Mouse (Mus musculus): ENCODE measurements around the gene Tmcc1. TPM values are rescaled to one million over a fixed set of nuclear protein-coding genes. Genes with fewer than 3 reads are reported as not detected.

The Tmcc1 gene
- total and polyA plus RNA-seq, 2 experiments: 17.7 to 34.3 TPM

DNA sequence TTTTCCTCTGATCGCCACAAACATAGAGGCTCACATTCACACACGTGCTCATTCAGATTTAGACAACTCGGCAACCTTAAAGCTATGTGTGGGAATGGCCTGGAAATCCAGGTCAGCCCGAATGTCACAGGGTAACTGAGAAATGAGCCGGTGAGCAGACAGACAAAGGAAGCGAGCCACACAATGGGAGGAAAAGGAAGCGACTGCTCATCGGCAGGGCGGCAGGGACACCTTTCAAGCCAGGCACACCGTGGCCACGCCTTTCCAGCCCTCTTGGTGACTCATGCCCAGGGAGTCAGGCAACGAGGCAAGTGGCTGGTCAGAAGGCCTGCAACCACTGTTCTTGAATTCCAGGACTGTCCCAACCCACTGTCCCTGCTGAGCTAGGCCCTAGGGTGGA lies 183.9 kb downstream of the Tmcc1 start:
- TF ChIP-seq POLR2A (IDR thresholded peaks at IDR 0.05; ENCODE audit: extremely low read depth, insufficient read depth, low read length) (no peak), CTCF (IDR thresholded peaks at IDR 0.05; ENCODE audit: low read depth, low read length) (no peak)
- no peak overlapping the region for H3K4me3 ChIP-seq (ENCODE audit: insufficient read depth, low read depth, low read length)
- H3K36me3 ChIP-seq (ENCODE audit: control insufficient read depth, insufficient read depth, low read length): no peaks in the 10 kb centered on the region
- H3K9ac ChIP-seq (ENCODE audit: low read depth, low read length): no peak overlapping the region
- peaks cover 6% of the 10 kb centered on the region; the same call in 1 of the 2 replicates for H3K4me1 ChIP-seq (ENCODE audit: control insufficient read depth, insufficient read depth, low read length)
- H3K79me2 ChIP-seq (ENCODE audit: control insufficient read depth, insufficient read depth, low read length): no peaks in the 10 kb centered on the region
- no peaks in the 10 kb centered on the region for H3K27me3 ChIP-seq (ENCODE audit: control insufficient read depth, insufficient read depth, low read length)
- no peak for DNase-seq (ENCODE audit: extremely low read depth, low read depth, low spot score)
- no peak overlapping the region for H3K27ac ChIP-seq (replicated peaks; ENCODE audit: insufficient read depth, low read depth, low read length)
- WGBS: 78% methylated on average over 12 of the region's 12 CpGs

- no peak for DNase-seq (ENCODE audit: extremely low read depth, low read depth, low spot score)
- H3K9ac ChIP-seq (ENCODE audit: low read depth, low read length): no peak overlapping the region
Measured at GRCm38 (mm10) chr6:116007561-116008173, 185.6 kb downstream of the Tmcc1 start.

GRCm38 (mm10) chr6:116006731-116007130 lies 186.6 kb downstream of the Tmcc1 start:
- Histone ChIP-seq H3K79me2 (ENCODE audit: control insufficient read depth, insufficient read depth, low read length) (no peaks in the 10 kb centered on the region), H3K27ac (replicated peaks; ENCODE audit: insufficient read depth, low read depth, low read length) (peak overlapping the region; percentile 76), H3K4me3 (ENCODE audit: insufficient read depth, low read depth, low read length) (no peak overlapping the region), H3K36me3 (ENCODE audit: control insufficient read depth, insufficient read depth, low read length) (no peaks in the 10 kb centered on the region), H3K27me3 (ENCODE audit: control insufficient read depth, insufficient read depth, low read length) (no peaks in the 10 kb centered on the region), H3K9ac (ENCODE audit: low read depth, low read length) (peak overlapping the region; percentile 31; the same call in 1 of the 2 replicates), H3K4me1 (ENCODE audit: control insufficient read depth, insufficient read depth, low read length) (peaks cover 6% of the 10 kb centered on the region; the same call in 1 of the 2 replicates)
- DNase-seq (ENCODE audit: extremely low read depth, low read depth, low spot score): no peak
- no peak for TF ChIP-seq CTCF (IDR thresholded peaks at IDR 0.05; ENCODE audit: low read depth, low read length)
- TF ChIP-seq POLR2A (IDR thresholded peaks at IDR 0.05; ENCODE audit: extremely low read depth, insufficient read depth, low read length): no peak
- 56% methylated on average over 9 of the region's 9 CpGs for WGBS

More at GRCm38 (mm10) chr6:116007561-116008173, 185.6 kb downstream of the Tmcc1 start:
- Histone ChIP-seq H3K36me3 (ENCODE audit: control insufficient read depth, insufficient read depth, low read length) (no peaks in the 10 kb centered on the region), H3K27ac (replicated peaks; ENCODE audit: insufficient read depth, low read depth, low read length) (no peak overlapping the region), H3K4me3 (ENCODE audit: insufficient read depth, low read depth, low read length) (no peak overlapping the region), H3K79me2 (ENCODE audit: control insufficient read depth, insufficient read depth, low read length) (no peaks in the 10 kb centered on the region), H3K27me3 (ENCODE audit: control insufficient read depth, insufficient read depth, low read length) (no peaks in the 10 kb centered on the region), H3K4me1 (ENCODE audit: control insufficient read depth, insufficient read depth, low read length) (peaks cover 6% of the 10 kb centered on the region; the same call in 1 of the 2 replicates)
- TF ChIP-seq POLR2A (IDR thresholded peaks at IDR 0.05; ENCODE audit: extremely low read depth, insufficient read depth, low read length): no peak
- peak; percentile 85 for TF ChIP-seq CTCF (IDR thresholded peaks at IDR 0.05; ENCODE audit: low read depth, low read length)
- WGBS: 19% methylated on average over 9 of the region's 9 CpGs

DNA sequence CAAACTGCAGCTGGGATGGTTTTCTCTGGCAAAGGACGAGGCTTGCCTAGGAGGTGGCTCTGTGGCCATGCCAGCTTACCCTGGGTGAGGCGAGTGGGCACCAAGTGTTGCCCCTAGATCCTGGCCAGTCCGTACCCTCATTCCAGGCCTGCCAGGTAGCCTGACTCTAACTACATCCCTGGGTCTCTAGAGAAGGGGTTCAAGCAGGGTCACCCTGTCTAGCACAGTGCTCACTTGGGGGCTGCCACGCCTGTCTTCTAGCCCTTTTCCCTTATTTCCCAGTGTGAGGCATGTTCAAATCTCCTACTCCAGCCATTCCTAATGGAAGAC lies 187.4 kb downstream of the Tmcc1 start:
- H3K36me3 ChIP-seq (ENCODE audit: control insufficient read depth, insufficient read depth, low read length): no peaks in the 10 kb centered on the region
- TF ChIP-seq POLR2A (IDR thresholded peaks at IDR 0.05; ENCODE audit: extremely low read depth, insufficient read depth, low read length) (no peak), CTCF (IDR thresholded peaks at IDR 0.05; ENCODE audit: low read depth, low read length) (no peak)
- no peak for DNase-seq (ENCODE audit: extremely low read depth, low read depth, low spot score)
- H3K4me3 ChIP-seq (ENCODE audit: insufficient read depth, low read depth, low read length): no peak overlapping the region
- H3K27ac ChIP-seq (replicated peaks; ENCODE audit: insufficient read depth, low read depth, low read length): peak overlapping the region; percentile 76
- peaks cover 6% of the 10 kb centered on the region; the same call in 1 of the 2 replicates for H3K4me1 ChIP-seq (ENCODE audit: control insufficient read depth, insufficient read depth, low read length)
- peak overlapping the region; percentile 31 for H3K9ac ChIP-seq (ENCODE audit: low read depth, low read length)
- no peaks in the 10 kb centered on the region for H3K79me2 ChIP-seq (ENCODE audit: control insufficient read depth, insufficient read depth, low read length)
- H3K27me3 ChIP-seq (ENCODE audit: control insufficient read depth, insufficient read depth, low read length): no peaks in the 10 kb centered on the region
- WGBS: 69% methylated on average over 4 of the region's 4 CpGs

DNA sequence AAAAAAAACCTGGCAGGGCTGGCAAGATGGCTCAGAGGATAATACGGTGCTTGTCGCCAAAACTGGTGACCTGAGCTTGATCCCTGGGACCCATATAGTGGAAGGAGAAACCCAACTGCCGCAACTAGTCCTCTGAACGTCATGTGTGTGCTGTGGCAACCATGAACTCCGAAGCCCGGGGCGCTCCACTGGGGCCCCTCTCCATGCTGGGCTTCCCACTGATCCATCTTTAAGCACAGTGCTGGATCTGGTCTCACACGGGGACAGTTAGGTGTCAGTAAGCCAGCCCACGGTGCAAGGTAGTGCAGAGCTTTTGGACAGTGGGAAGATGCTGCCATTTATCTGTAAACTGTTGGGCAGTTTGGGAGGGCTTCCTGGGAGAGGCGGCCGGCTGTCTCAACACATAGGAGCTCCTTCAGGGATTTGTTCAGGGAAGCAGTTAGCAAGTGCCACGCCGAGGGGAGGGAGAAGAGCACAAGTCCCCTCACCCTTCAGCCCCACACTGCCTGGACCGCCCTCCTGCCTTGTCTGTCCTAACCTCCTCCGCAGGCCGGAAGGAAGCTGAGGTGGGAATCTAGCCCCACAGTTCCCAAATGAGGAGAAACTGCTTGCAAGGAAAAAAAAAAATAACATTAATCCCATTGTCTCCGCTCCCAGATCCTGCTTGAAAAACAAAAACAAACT lies 187.9 kb downstream of the Tmcc1 start:
- no peaks in the 10 kb centered on the region for H3K79me2 ChIP-seq (ENCODE audit: control insufficient read depth, insufficient read depth, low read length)
- TF ChIP-seq POLR2A (IDR thresholded peaks at IDR 0.05; ENCODE audit: extremely low read depth, insufficient read depth, low read length): no peak
- no peak for TF ChIP-seq CTCF (IDR thresholded peaks at IDR 0.05; ENCODE audit: low read depth, low read length)
- H3K27me3 ChIP-seq (ENCODE audit: control insufficient read depth, insufficient read depth, low read length): no peaks in the 10 kb centered on the region
- WGBS: 80% methylated on average over 17 of the region's 17 CpGs
- H3K4me3 ChIP-seq (ENCODE audit: insufficient read depth, low read depth, low read length): no peak overlapping the region
- H3K36me3 ChIP-seq (ENCODE audit: control insufficient read depth, insufficient read depth, low read length): no peaks in the 10 kb centered on the region
- H3K4me1 ChIP-seq (ENCODE audit: control insufficient read depth, insufficient read depth, low read length): peaks cover 4% of the 10 kb centered on the region; the same call in 1 of the 2 replicates
- peak overlapping the region; percentile 76 for H3K27ac ChIP-seq (replicated peaks; ENCODE audit: insufficient read depth, low read depth, low read length)
- no peak for DNase-seq (ENCODE audit: extremely low read depth, low read depth, low spot score)
- no peak overlapping the region for H3K9ac ChIP-seq (ENCODE audit: low read depth, low read length)

DNA sequence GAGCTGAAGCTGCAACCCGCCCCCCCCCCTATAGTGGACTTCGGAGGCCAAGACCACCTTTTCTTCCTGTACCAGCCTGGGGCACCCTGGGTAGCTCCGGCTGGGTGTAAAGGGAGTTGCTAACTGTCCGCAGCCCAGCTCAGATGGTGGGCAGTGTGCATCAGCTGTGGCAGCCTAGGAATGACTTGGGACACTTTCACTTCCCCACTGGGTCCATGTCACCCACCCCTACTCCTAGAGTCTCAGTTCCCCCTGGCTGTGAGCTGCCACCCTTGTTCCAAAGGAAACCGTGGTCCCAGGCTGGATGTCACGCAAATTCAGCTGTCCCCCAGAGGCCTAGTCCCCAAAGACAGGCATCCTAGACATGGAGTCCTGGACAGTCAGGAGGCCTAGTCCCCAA lies 188.6 kb downstream of the Tmcc1 start:
- no peak for TF ChIP-seq CTCF (IDR thresholded peaks at IDR 0.05; ENCODE audit: low read depth, low read length)
- TF ChIP-seq POLR2A (IDR thresholded peaks at IDR 0.05; ENCODE audit: extremely low read depth, insufficient read depth, low read length): no peak
- Histone ChIP-seq H3K4me1 (ENCODE audit: control insufficient read depth, insufficient read depth, low read length) (peaks cover 4% of the 10 kb centered on the region; the same call in 1 of the 2 replicates), H3K36me3 (ENCODE audit: control insufficient read depth, insufficient read depth, low read length) (no peaks in the 10 kb centered on the region), H3K9ac (ENCODE audit: low read depth, low read length) (no peak overlapping the region), H3K27me3 (ENCODE audit: control insufficient read depth, insufficient read depth, low read length) (no peaks in the 10 kb centered on the region), H3K27ac (replicated peaks; ENCODE audit: insufficient read depth, low read depth, low read length) (peak overlapping the region; percentile 91), H3K4me3 (ENCODE audit: insufficient read depth, low read depth, low read length) (no peak overlapping the region), H3K79me2 (ENCODE audit: control insufficient read depth, insufficient read depth, low read length) (no peaks in the 10 kb centered on the region)
- no peak for DNase-seq (ENCODE audit: extremely low read depth, low read depth, low spot score)
- WGBS: 79% methylated on average over 6 of the region's 6 CpGs
